Mouse (Mus musculus) forebrain, postnatal 0 days (tissue): Measurements from ENCODE around the gene Elf1. TPM values are rescaled to one million over a fixed set of nuclear protein-coding genes. Genes with fewer than 3 reads are reported as not detected.

Source experiments
- ATAC-seq: fragments of 200-750 bp; cut with Nextera tagmentation; 2 replicates; pipeline ENCODE4 v1.8.0; 2017; ENCODE audit warnings: mild to moderate bottlenecking, moderate library complexity
- DNase-seq: peaks from one replicate; pipeline ENCODE4 v3.0.0-alpha.2; 2015
- H3K27ac ChIP-seq: fragments of 300-500 bp; sonication (generic); 2 replicates; pipeline ENCODE4 v1.5.1; 2014; ENCODE audit warnings: low read depth, mild to moderate bottlenecking, antibody characterized with exemption, low read length, moderate library complexity, mixed read lengths
- H3K27me3 ChIP-seq: fragments of 300-500 bp; sonication (generic); 2 replicates; pipeline ENCODE4 v1.6.1; 2014; ENCODE audit warnings: mild to moderate bottlenecking, low read length, mixed read lengths; ENCODE audit not compliant: insufficient read depth
- H3K36me3 ChIP-seq: fragments of 300-500 bp; sonication (generic); 2 replicates; pipeline ENCODE4 v1.6.1; 2014; ENCODE audit warnings: mild to moderate bottlenecking, moderate library complexity; ENCODE audit not compliant: insufficient read depth
- H3K4me1 ChIP-seq: fragments of 300-500 bp; sonication (generic); 2 replicates; pipeline ENCODE4 v1.6.1; 2014; ENCODE audit warnings: antibody characterized with exemption; ENCODE audit not compliant: insufficient read depth
- H3K4me2 ChIP-seq: fragments of 300-500 bp; sonication (generic); 2 replicates; pipeline ENCODE4 v1.6.1; 2014; ENCODE audit warnings: low read depth, mild to moderate bottlenecking, moderate library complexity
- H3K4me3 ChIP-seq: fragments of 300-500 bp; sonication (generic); 2 replicates; pipeline ENCODE4 v1.5.1; 2014; ENCODE audit warnings: low read depth, low read length, mixed read lengths
- H3K9ac ChIP-seq: fragments of 300-500 bp; sonication (generic); 2 replicates; pipeline ENCODE4 v1.6.1; 2014; ENCODE audit warnings: mild to moderate bottlenecking
- H3K9me3 ChIP-seq: fragments of 300-500 bp; sonication (generic); 2 replicates; pipeline ENCODE4 v1.6.1; 2016; ENCODE audit warnings: low read length
- CTCF ChIP-seq: sonication (generic); IDR thresholded peaks from 2 replicates; pipeline ENCODE4 v1.5.1; 2016; ENCODE audit warnings: antibody characterized with exemption, control low read depth, low read depth
- WGBS: fragments of 180-500 bp; shearing (Covaris S2); extraction: QIAGEN DNeasy Blood & Tissue Kit; methylation state at CpG from one replicate; pipeline ENCODE4 v1.1.7; 2014; 5-methylcytosine and 5-hydroxymethylcytosine counted together
- polyA plus RNA-seq: library from polyadenylated mRNA; unstranded; fragments of >200 nt; fragmentation: Nextera tagmentation; extraction: Ambion mirVana; gene quantifications from 2 replicates; pipeline ENCODE4 v1.2.1, GENCODE M21; 2015
- total RNA-seq: library from RNA; depleted of rRNA; stranded (reverse); fragments of >200 nt; gene quantifications from 2 replicates; pipeline ENCODE4 v1.2.3, GENCODE M21; 2014

Gene Elf1
- total and polyA plus RNA-seq, 2 experiments from 2014 or later, result 2.3 to 8.9 TPM

- Histone ChIP-seq H3K27ac (peak overlapping the region; percentile 98), H3K9ac (peak overlapping the region; percentile 98; the same call in 1 of the 2 replicates), H3K4me3 (peak overlapping the region; percentile 96), H3K4me2 (peak overlapping the region; percentile 55), H3K9me3 (no peaks in the 10 kb centered on the region), H3K27me3 (no peaks in the 10 kb centered on the region), H3K36me3 (no peaks in the 10 kb centered on the region), H3K4me1 (peaks cover 15% of the 10 kb centered on the region)
- 28% methylated on average over 15 of the region's 15 CpGs for WGBS
- no peak for DNase-seq
- TF ChIP-seq CTCF, result no peak
- ATAC-seq, result no peak
Measured at GRCm38 (mm10) chr14:79482747-79483355, 1.9 kb downstream of the Elf1 start.

- H3K27ac ChIP-seq, result no peak overlapping the region
- no peaks in the 10 kb centered on the region for H3K9me3 ChIP-seq
- H3K36me3 ChIP-seq, result no peaks in the 10 kb centered on the region
- H3K4me3 ChIP-seq, result no peak overlapping the region
- 85% methylated on average over 8 of the region's 8 CpGs for WGBS
- TF ChIP-seq CTCF, result no peak
- no peak for DNase-seq
- peaks cover 15% of the 10 kb centered on the region for H3K4me1 ChIP-seq
- H3K9ac ChIP-seq, result no peak overlapping the region
- H3K27me3 ChIP-seq, result no peaks in the 10 kb centered on the region
- ATAC-seq, result no peak
- H3K4me2 ChIP-seq, result no peak overlapping the region
Measured at GRCm38 (mm10) chr14:79483611-79484120, 2.7 kb downstream of the Elf1 start.

GRCm38 (mm10) chr14:79486617-79486992 is 5.6 kb downstream of the Elf1 start:
- Histone ChIP-seq H3K4me3 (no peak overlapping the region), H3K27ac (no peak overlapping the region), H3K9ac (no peak overlapping the region), H3K9me3 (no peaks in the 10 kb centered on the region), H3K4me1 (peaks cover 9% of the 10 kb centered on the region), H3K4me2 (peak overlapping the region; percentile 51; the same call in 1 of the 2 replicates), H3K27me3 (no peaks in the 10 kb centered on the region), H3K36me3 (no peaks in the 10 kb centered on the region)
- TF ChIP-seq CTCF, result no peak
- DNase-seq (no peak), ATAC-seq (no peak)
- 28% methylated on average over 8 of the region's 8 CpGs for WGBS

GRCm38 (mm10) chr14:79486993-79487731 is 6.2 kb downstream of the Elf1 start:
- TF ChIP-seq CTCF, result peak; percentile 56
- DNase-seq, result peak; percentile 61
- Histone ChIP-seq H3K4me2 (peak overlapping the region; percentile 51), H3K27ac (peak overlapping the region; percentile 17; the same call in 1 of the 2 replicates), H3K4me3 (peak overlapping the region; percentile 35), H3K36me3 (no peaks in the 10 kb centered on the region), H3K27me3 (no peaks in the 10 kb centered on the region), H3K4me1 (peaks cover 9% of the 10 kb centered on the region), H3K9ac (peak overlapping the region; percentile 37; the same call in 1 of the 2 replicates), H3K9me3 (no peaks in the 10 kb centered on the region)
- whole genome bisulfite sequencing, result 10% methylated on average over 19 of the region's 19 CpGs
- ATAC-seq, result peak; percentile 79

- DNase-seq (no peak), ATAC-seq (no peak)
- no peaks in the 10 kb centered on the region for H3K27me3 ChIP-seq
- H3K9me3 ChIP-seq, result no peaks in the 10 kb centered on the region
- no peak for TF ChIP-seq CTCF
- no peak overlapping the region for H3K27ac ChIP-seq
- peaks cover under 1% of the 10 kb centered on the region for H3K4me1 ChIP-seq
- 93% methylated on average over 9 of the region's 9 CpGs for WGBS
- H3K9ac ChIP-seq, result no peak overlapping the region
- H3K4me3 ChIP-seq, result no peak overlapping the region
- no peak overlapping the region for H3K4me2 ChIP-seq
- no peaks in the 10 kb centered on the region for H3K36me3 ChIP-seq
Measured at GRCm38 (mm10) chr14:79488531-79488930, 7.5 kb downstream of the Elf1 start.

- no peak for ATAC-seq
- no peak overlapping the region for H3K4me2 ChIP-seq
- TF ChIP-seq CTCF, result no peak
- WGBS, result 87% methylated on average over 12 of the region's 12 CpGs
- no peaks in the 10 kb centered on the region for H3K36me3 ChIP-seq
- H3K27ac ChIP-seq, result no peak overlapping the region
- H3K27me3 ChIP-seq, result no peaks in the 10 kb centered on the region
- H3K4me3 ChIP-seq, result no peak overlapping the region
- no peaks in the 10 kb centered on the region for H3K9me3 ChIP-seq
- no peak overlapping the region for H3K9ac ChIP-seq
- H3K4me1 ChIP-seq, result no peaks in the 10 kb centered on the region; the same call in 1 of the 2 replicates
- no peak for DNase-seq
Measured at GRCm38 (mm10) chr14:79489150-79489549, 8.2 kb downstream of the Elf1 start.

GRCm38 (mm10) chr14:79490246-79490645 is 9.3 kb downstream of the Elf1 start:
- no peak overlapping the region for H3K27ac ChIP-seq
- TF ChIP-seq CTCF, result no peak
- H3K9ac ChIP-seq, result no peak overlapping the region
- ATAC-seq (no peak), DNase-seq (no peak)
- no peak overlapping the region for H3K4me2 ChIP-seq
- H3K27me3 ChIP-seq, result no peaks in the 10 kb centered on the region
- no peak overlapping the region for H3K4me3 ChIP-seq
- H3K4me1 ChIP-seq, result no peaks in the 10 kb centered on the region; the same call in 1 of the 2 replicates
- no peaks in the 10 kb centered on the region for H3K36me3 ChIP-seq
- no peaks in the 10 kb centered on the region for H3K9me3 ChIP-seq
- WGBS, result 68% methylated on average over 3 of the region's 3 CpGs
